Mouse (Mus musculus): ENCODE measurements at regions not wholly inside any gene's neighbourhood (a gene's known extent, or its start where the extent isn't known, plus 50 kb on each side); places are given as distances from the start of the nearest gene placed in this dataset.
"Not testable (repeated sequence)": the region's sequence is repeated elsewhere in the genome, so short reads cannot be mapped to it uniquely, and the experiment has no call there.

DNA sequence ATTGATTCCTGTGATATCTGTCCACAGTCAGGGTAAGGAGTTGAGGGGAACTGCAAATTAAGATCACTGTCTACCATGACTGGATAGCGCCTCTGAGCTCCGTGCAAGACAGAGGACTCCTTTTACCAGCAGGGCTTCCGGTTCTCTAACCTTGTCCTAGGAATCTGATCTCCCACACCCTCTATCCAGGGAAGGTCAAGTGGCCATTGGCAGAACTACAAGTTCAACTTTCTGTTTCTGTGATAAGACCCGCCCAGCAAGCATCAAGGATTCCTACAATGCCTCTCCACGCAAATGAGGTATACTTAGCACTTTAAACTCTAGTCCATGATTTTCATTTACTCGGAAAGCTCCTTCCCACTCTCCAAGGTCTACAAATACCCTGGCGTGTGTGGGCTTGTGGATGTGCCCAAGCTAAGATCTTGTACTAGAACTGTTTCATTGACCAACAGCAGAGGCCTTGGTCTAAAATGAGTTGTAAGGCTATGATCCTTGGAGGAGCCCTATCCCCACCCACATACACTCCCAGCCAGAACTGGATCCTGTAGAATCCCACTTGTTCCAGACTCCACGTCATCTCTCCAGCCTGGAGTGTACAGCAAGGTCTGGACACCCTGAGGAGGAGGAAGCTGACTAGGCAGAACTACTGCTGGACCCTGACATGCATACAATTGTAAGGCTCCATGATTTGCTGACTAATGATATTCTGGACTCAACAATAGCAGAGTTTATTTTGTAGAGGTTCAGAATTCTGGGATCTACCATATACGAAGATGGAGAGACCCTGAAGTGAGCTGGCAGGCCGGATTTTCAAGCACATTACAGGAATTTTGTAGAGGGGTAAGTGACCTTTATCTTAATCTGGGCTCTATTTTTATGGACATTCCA is 190.8 kb upstream of the Phyhipl start:
- Histone ChIP-seq H3K4me2 (ENCODE audit: low read length) (no peak overlapping the region), H3K27me3 (replicated peaks; ENCODE audit: control insufficient read depth, insufficient read depth, low read length) (no peaks in the 10 kb centered on the region), H3K4me3 (ENCODE audit: low read depth, low read length) (no peak overlapping the region), H3K9me3 (replicated peaks; ENCODE audit: control insufficient read depth, low read length) (no peaks in the 10 kb centered on the region), H3K9ac (ENCODE audit: low read length) (no peak overlapping the region), H3K27ac (ENCODE audit: low read depth, low read length) (no peak overlapping the region), H3K36me3 (ENCODE audit: control insufficient read depth, insufficient read depth, low read length) (no peaks in the 10 kb centered on the region), H3K4me1 (ENCODE audit: control insufficient read depth, insufficient read depth, low read length) (no peaks in the 10 kb centered on the region)
- ATAC-seq (no peak), DNase-seq (ENCODE audit: low spot score) (no peak)
- WGBS, result 92% methylated on average over 10 of the region's 10 CpGs

GRCm38 (mm10) chr10:70843848-70844247 is 188.1 kb upstream of the Phyhipl start:
- 98% methylated on average over 2 of the region's 2 CpGs for WGBS
- H3K36me3 ChIP-seq (ENCODE audit: control insufficient read depth, insufficient read depth, low read length), result no peaks in the 10 kb centered on the region
- no peaks in the 10 kb centered on the region for H3K9me3 ChIP-seq (replicated peaks; ENCODE audit: control insufficient read depth, low read length)
- H3K9ac ChIP-seq (ENCODE audit: low read length), result no peak overlapping the region
- DNase-seq (ENCODE audit: low spot score), result no peak
- H3K4me2 ChIP-seq (ENCODE audit: low read length), result no peak overlapping the region
- ATAC-seq, result no peak
- H3K4me3 ChIP-seq (ENCODE audit: low read depth, low read length), result no peak overlapping the region
- H3K27ac ChIP-seq (ENCODE audit: low read depth, low read length), result no peak overlapping the region
- no peaks in the 10 kb centered on the region for H3K4me1 ChIP-seq (ENCODE audit: control insufficient read depth, insufficient read depth, low read length)
- H3K27me3 ChIP-seq (replicated peaks; ENCODE audit: control insufficient read depth, insufficient read depth, low read length), result no peaks in the 10 kb centered on the region

- Histone ChIP-seq H3K36me3 (ENCODE audit: control insufficient read depth, insufficient read depth, low read length) (no peaks in the 10 kb centered on the region), H3K9me3 (replicated peaks; ENCODE audit: control insufficient read depth, low read length) (no peaks in the 10 kb centered on the region), H3K4me2 (ENCODE audit: low read length) (no peak overlapping the region), H3K27ac (ENCODE audit: low read depth, low read length) (no peak overlapping the region), H3K4me1 (ENCODE audit: control insufficient read depth, insufficient read depth, low read length) (no peaks in the 10 kb centered on the region), H3K27me3 (replicated peaks; ENCODE audit: control insufficient read depth, insufficient read depth, low read length) (no peaks in the 10 kb centered on the region), H3K4me3 (ENCODE audit: low read depth, low read length) (no peak overlapping the region), H3K9ac (ENCODE audit: low read length) (no peak overlapping the region)
- no peak for ATAC-seq
- no peak for DNase-seq (ENCODE audit: low spot score)
- WGBS, result 76% methylated on average over 4 of the region's 4 CpGs
Observed at GRCm38 (mm10) chr10:70842176-70842838, 186.5 kb upstream of the Phyhipl start.

- not testable (repeated sequence) for H3K9ac ChIP-seq (ENCODE audit: low read length); ATAC-seq; DNase-seq (ENCODE audit: low spot score); H3K27ac ChIP-seq (ENCODE audit: low read depth, low read length); H3K27me3 ChIP-seq (replicated peaks; ENCODE audit: control insufficient read depth, insufficient read depth, low read length); H3K9me3 ChIP-seq (replicated peaks; ENCODE audit: control insufficient read depth, low read length); H3K4me1 ChIP-seq (ENCODE audit: control insufficient read depth, insufficient read depth, low read length); H3K4me2 ChIP-seq (ENCODE audit: low read length); H3K36me3 ChIP-seq (ENCODE audit: control insufficient read depth, insufficient read depth, low read length); H3K4me3 ChIP-seq (ENCODE audit: low read depth, low read length)
- WGBS, result 86% methylated on average over 2 of the region's 2 CpGs
Observed at GRCm38 (mm10) chr10:70841179-70841578, 185.4 kb upstream of the Phyhipl start.

DNA sequence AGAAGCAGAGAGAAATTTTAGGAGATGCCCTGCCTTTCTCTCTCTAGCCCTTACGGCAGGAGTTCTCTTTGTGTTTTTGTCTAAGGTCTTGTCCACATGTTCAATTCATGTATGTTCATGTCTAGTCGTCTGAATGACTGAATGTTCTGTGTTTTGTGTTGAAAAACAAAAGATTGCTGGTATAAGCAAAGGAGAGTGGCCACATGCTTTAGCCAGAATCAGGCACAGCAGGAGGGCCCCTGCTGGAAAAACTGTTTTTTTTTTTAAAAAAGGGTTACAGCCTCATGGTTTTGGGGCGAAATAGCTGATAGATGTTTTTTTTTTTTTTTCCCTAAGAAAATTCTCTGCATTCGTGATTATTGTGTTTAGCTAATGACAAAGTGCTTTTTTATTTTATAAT is 182.4 kb upstream of the Phyhipl start:
- Histone ChIP-seq H3K27ac (ENCODE audit: low read depth, low read length) (no peak overlapping the region), H3K36me3 (ENCODE audit: control insufficient read depth, insufficient read depth, low read length) (no peaks in the 10 kb centered on the region), H3K4me1 (ENCODE audit: control insufficient read depth, insufficient read depth, low read length) (no peaks in the 10 kb centered on the region), H3K4me2 (ENCODE audit: low read length) (no peak overlapping the region), H3K27me3 (replicated peaks; ENCODE audit: control insufficient read depth, insufficient read depth, low read length) (no peaks in the 10 kb centered on the region), H3K9ac (ENCODE audit: low read length) (no peak overlapping the region), H3K4me3 (ENCODE audit: low read depth, low read length) (no peak overlapping the region), H3K9me3 (replicated peaks; ENCODE audit: control insufficient read depth, low read length) (no peaks in the 10 kb centered on the region)
- ATAC-seq (no peak), DNase-seq (ENCODE audit: low spot score) (no peak)
- 73% methylated on average over 4 of the region's 4 CpGs for WGBS

DNA sequence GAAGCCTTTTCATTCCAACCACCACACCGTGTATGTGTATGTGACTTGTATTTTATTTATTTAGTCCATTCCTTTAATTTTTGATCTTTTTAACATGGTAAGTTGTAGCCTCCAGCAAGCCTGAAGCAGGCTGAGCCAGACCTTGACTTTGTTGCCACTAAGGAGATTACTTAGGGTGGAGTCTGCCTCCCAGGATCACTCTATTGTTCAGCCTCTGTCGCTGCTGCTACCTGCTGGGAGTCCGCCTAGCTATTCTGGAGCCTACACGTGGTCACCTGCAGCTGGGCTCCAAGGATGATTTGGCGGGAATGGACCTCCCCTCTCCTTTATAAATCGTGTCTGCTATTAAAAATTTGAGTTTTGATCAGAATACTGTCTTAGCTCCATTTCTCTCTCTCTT is 181.6 kb upstream of the Phyhipl start:
- Histone ChIP-seq H3K4me1 (ENCODE audit: control insufficient read depth, insufficient read depth, low read length) (no peaks in the 10 kb centered on the region), H3K9me3 (replicated peaks; ENCODE audit: control insufficient read depth, low read length) (no peaks in the 10 kb centered on the region), H3K4me3 (ENCODE audit: low read depth, low read length) (no peak overlapping the region), H3K27ac (ENCODE audit: low read depth, low read length) (no peak overlapping the region), H3K9ac (ENCODE audit: low read length) (no peak overlapping the region), H3K36me3 (ENCODE audit: control insufficient read depth, insufficient read depth, low read length) (no peaks in the 10 kb centered on the region), H3K27me3 (replicated peaks; ENCODE audit: control insufficient read depth, insufficient read depth, low read length) (no peaks in the 10 kb centered on the region), H3K4me2 (ENCODE audit: low read length) (no peak overlapping the region)
- DNase-seq (ENCODE audit: low spot score) (no peak), ATAC-seq (no peak)
- WGBS, result 81% methylated on average over 6 of the region's 6 CpGs

- DNase-seq (ENCODE audit: low spot score), result no peak
- Histone ChIP-seq H3K4me3 (ENCODE audit: low read depth, low read length) (no peak overlapping the region), H3K36me3 (ENCODE audit: control insufficient read depth, insufficient read depth, low read length) (no peaks in the 10 kb centered on the region), H3K27ac (ENCODE audit: low read depth, low read length) (no peak overlapping the region), H3K4me1 (ENCODE audit: control insufficient read depth, insufficient read depth, low read length) (no peaks in the 10 kb centered on the region), H3K9ac (ENCODE audit: low read length) (no peak overlapping the region), H3K9me3 (replicated peaks; ENCODE audit: control insufficient read depth, low read length) (no peaks in the 10 kb centered on the region), H3K27me3 (replicated peaks; ENCODE audit: control insufficient read depth, insufficient read depth, low read length) (no peaks in the 10 kb centered on the region), H3K4me2 (ENCODE audit: low read length) (no peak overlapping the region)
- WGBS, result 39% methylated on average over 4 of the region's 4 CpGs
- ATAC-seq, result no peak
Observed at GRCm38 (mm10) chr10:70832616-70833015, 176.9 kb upstream of the Phyhipl start.

DNA sequence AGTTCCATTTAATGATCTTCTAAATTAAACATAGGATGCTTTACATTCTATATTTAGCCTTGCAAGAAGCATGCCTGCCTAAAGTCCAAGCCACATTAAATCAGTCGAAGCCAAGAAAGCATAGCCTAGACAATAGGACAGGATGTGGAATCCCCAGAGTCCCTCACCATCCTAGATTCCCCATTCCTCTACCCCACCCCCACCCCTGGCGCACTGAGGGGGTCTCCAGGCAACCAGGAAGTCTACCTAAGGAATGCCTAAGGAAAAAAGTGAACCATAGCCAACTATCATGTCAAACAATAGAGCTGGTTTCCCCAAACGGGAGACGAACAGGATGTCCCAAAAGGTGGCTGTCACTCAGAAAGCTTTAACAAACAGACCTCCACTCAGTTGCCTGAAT is 172.5 kb upstream of the Phyhipl start:
- Histone ChIP-seq H3K9me3 (replicated peaks; ENCODE audit: control insufficient read depth, low read length) (no peaks in the 10 kb centered on the region), H3K27me3 (replicated peaks; ENCODE audit: control insufficient read depth, insufficient read depth, low read length) (no peaks in the 10 kb centered on the region), H3K36me3 (ENCODE audit: control insufficient read depth, insufficient read depth, low read length) (no peaks in the 10 kb centered on the region), H3K4me1 (ENCODE audit: control insufficient read depth, insufficient read depth, low read length) (no peaks in the 10 kb centered on the region), H3K4me2 (ENCODE audit: low read length) (no peak overlapping the region), H3K9ac (ENCODE audit: low read length) (no peak overlapping the region), H3K27ac (ENCODE audit: low read depth, low read length) (no peak overlapping the region), H3K4me3 (ENCODE audit: low read depth, low read length) (no peak overlapping the region)
- 31% methylated on average over 4 of the region's 4 CpGs for WGBS
- ATAC-seq, result no peak
- DNase-seq (ENCODE audit: low spot score), result no peak

DNA sequence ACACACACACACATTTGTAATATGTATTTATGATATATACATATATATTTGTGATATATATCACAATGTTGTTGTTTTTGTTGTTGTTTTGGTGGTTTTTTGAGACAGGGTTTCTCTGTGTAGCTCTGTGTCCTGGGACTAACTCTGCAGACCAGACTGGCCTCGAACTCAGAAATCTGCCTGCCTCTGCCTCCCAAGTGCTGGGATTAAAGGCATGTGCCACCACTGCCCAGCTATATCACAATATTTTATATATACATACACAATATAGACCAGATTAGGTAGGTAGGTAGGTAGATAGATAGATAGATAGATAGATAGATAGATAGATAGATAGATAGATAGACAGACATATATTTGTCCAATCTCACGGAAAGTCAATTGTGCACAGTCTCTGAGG is 171.8 kb upstream of the Phyhipl start:
- not testable (repeated sequence) for H3K27ac ChIP-seq (ENCODE audit: low read depth, low read length); ATAC-seq; H3K4me2 ChIP-seq (ENCODE audit: low read length); H3K36me3 ChIP-seq (ENCODE audit: control insufficient read depth, insufficient read depth, low read length); DNase-seq (ENCODE audit: low spot score); H3K27me3 ChIP-seq (replicated peaks; ENCODE audit: control insufficient read depth, insufficient read depth, low read length); H3K4me1 ChIP-seq (ENCODE audit: control insufficient read depth, insufficient read depth, low read length); H3K4me3 ChIP-seq (ENCODE audit: low read depth, low read length); H3K9me3 ChIP-seq (replicated peaks; ENCODE audit: control insufficient read depth, low read length); H3K9ac ChIP-seq (ENCODE audit: low read length)
- 98% methylated on average over 2 of the region's 2 CpGs for WGBS

Data from forebrain, embryonic 14.5 days (tissue).